Mouse (Mus musculus) heart, embryonic 11.5 days (tissue): ENCODE data around the gene C87436. TPM values are rescaled to one million over a fixed set of nuclear protein-coding genes. Genes with fewer than 3 reads are reported as not detected.
A peak's percentile ranks its signal among the peaks of the same experiment; 100 is the strongest.

Source experiments
- ATAC-seq: fragments of 200-750 bp; cut with Nextera tagmentation; replicated peaks from 2 replicates; pipeline ENCODE4 v1.8.0; 2017; ENCODE audit warnings: moderate library complexity; ENCODE audit not compliant: insufficient number of reproducible peaks, low FRiP score, low TSS enrichment
- H3K27ac ChIP-seq: fragments of 300-500 bp; sonication (generic); 2 replicates; pipeline ENCODE4 v1.5.1; 2014; ENCODE audit warnings: mild to moderate bottlenecking, low read depth, low read length
- H3K27me3 ChIP-seq: fragments of 300-500 bp; sonication (generic); 2 replicates; pipeline ENCODE4 v1.6.1; 2014; ENCODE audit warnings: mild to moderate bottlenecking, low read length, mixed read lengths; ENCODE audit not compliant: control insufficient read depth, insufficient read depth
- H3K36me3 ChIP-seq: fragments of 300-500 bp; sonication (generic); 2 replicates; pipeline ENCODE4 v1.6.1; 2014; ENCODE audit warnings: mild to moderate bottlenecking, low read length, moderate library complexity, mixed read lengths; ENCODE audit not compliant: control insufficient read depth, insufficient read depth
- H3K4me1 ChIP-seq: fragments of 300-500 bp; sonication (generic); 2 replicates; pipeline ENCODE4 v1.6.1; 2014; ENCODE audit warnings: low read length; ENCODE audit not compliant: control insufficient read depth, insufficient read depth
- H3K4me2 ChIP-seq: fragments of 300-500 bp; sonication (generic); 2 replicates; pipeline ENCODE4 v1.6.1; 2014; ENCODE audit warnings: mild to moderate bottlenecking, moderate library complexity
- H3K4me3 ChIP-seq: fragments of 300-500 bp; sonication (generic); 2 replicates; pipeline ENCODE4 v1.5.1; 2014; ENCODE audit warnings: low read depth, low read length
- H3K9ac ChIP-seq: fragments of 300-500 bp; sonication (generic); 2 replicates; pipeline ENCODE4 v1.6.1; 2014; ENCODE audit warnings: mild to moderate bottlenecking, low read depth, low read length, moderate library complexity
- H3K9me3 ChIP-seq: fragments of 300-500 bp; sonication (generic); replicated peaks from 2 replicates; pipeline ENCODE4 v1.6.1; 2016; ENCODE audit warnings: low read length; ENCODE audit not compliant: control insufficient read depth
- WGBS: fragments of 180-500 bp; shearing (Covaris S2); extraction: QIAGEN DNeasy Blood & Tissue Kit; methylation state at CpG from one replicate; pipeline ENCODE4 v1.1.7; 2014; ENCODE audit not compliant: insufficient replicate concordance; 5-methylcytosine and 5-hydroxymethylcytosine counted together
- polyA plus RNA-seq: library from polyadenylated mRNA; unstranded; fragments of >200 nt; fragmentation: Nextera tagmentation; extraction: Ambion mirVana; gene quantifications from 2 replicates; pipeline ENCODE4 v1.2.1, GENCODE M21; 2014

The C87436 gene
- polyA plus RNA-seq, 1 experiment from 2014 or later = 16.7 TPM

DNA sequence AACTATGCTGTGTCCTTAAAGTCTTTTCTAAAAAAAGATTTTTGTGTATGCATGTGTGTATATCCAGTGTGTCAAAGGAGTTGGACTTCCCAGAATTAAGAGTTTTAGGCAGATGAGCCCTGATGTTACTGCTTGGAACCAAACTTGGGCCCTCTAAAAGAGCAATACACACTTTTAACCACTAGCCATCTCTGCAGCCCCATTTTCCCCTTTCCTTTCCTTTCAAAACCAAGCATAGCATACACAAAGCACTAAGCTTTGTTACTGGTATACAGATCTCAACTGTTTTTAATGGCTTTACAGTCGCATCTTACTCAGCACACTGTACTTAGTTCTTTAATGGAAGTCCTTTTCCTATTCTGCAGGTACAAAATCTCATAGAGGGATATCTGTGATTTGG lies 1.4 kb downstream of the C87436 start:
- H3K4me2 ChIP-seq = peak overlapping the region; percentile 84
- no peak for ATAC-seq
- WGBS = 100% methylated on average over 1 of the region's 1 CpGs
- H3K4me1 ChIP-seq = peaks cover 7% of the 10 kb centered on the region; the same call in 1 of the 2 replicates
- peaks cover 9% of the 10 kb centered on the region; the same call in 1 of the 2 replicates for H3K36me3 ChIP-seq
- peak overlapping the region; percentile 91 for H3K4me3 ChIP-seq
- H3K9me3 ChIP-seq = no peaks in the 10 kb centered on the region
- no peak overlapping the region for H3K27ac ChIP-seq
- H3K9ac ChIP-seq = peak overlapping the region; percentile 36; the same call in 1 of the 2 replicates
- no peaks in the 10 kb centered on the region for H3K27me3 ChIP-seq

DNA sequence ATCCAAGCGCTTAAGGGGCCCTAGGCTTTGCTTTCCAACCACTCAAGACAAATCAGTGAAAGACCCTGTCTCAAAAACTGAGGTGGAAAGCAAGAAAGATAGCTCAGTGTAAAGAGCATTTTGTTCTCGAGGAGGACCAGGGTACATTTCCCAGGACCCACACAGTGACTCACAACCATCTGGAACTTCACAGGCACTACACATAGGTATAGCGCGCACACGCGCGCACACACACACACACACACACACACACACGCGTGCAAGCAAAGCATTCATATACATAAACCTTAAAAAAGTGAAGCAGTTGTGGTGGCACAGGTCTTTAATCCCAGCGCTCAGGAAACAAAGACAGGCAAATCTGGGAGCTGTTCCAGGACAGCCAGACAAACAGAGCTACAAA lies 3.4 kb downstream of the C87436 start:
- Histone ChIP-seq H3K4me3 (no peak overlapping the region), H3K4me2 (no peak overlapping the region), H3K9ac (no peak overlapping the region), H3K9me3 (no peaks in the 10 kb centered on the region), H3K4me1 (peaks cover 7% of the 10 kb centered on the region; the same call in 1 of the 2 replicates), H3K27ac (no peak overlapping the region), H3K36me3 (peaks cover 5% of the 10 kb centered on the region; the same call in 1 of the 2 replicates), H3K27me3 (no peaks in the 10 kb centered on the region)
- ATAC-seq = no peak
- 96% methylated on average over 10 of the region's 10 CpGs for WGBS

DNA sequence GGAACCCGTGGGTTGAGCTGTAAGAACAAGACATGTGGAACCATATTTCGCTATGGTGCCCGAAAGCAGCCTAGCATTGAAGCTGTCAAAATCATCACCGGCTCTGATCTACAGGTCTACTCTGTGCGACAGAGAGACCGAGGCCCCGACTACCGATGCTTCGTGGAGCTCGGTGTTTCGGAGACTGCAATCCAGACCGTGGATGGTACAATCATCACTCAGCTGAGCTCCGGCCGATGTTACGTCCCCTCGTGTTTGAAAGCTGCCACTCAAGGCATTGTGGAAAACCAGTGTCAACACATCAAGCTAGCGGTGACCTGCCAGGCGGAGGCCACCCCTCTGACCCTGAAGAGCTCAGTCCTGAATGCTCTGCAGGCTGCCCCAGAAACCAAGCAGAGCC lies 7.4 kb downstream of the C87436 start:
- Histone ChIP-seq H3K4me3 (no peak overlapping the region), H3K36me3 (peaks cover 11% of the 10 kb centered on the region), H3K4me2 (no peak overlapping the region), H3K4me1 (no peaks in the 10 kb centered on the region), H3K9ac (no peak overlapping the region), H3K27me3 (no peaks in the 10 kb centered on the region), H3K27ac (no peak overlapping the region), H3K9me3 (no peaks in the 10 kb centered on the region)
- no peak for ATAC-seq
- WGBS = 92% methylated on average over 18 of the region's 18 CpGs

GRCm38 (mm10) chr6:86446927-86447568 lies 8.9 kb downstream of the C87436 start:
- ATAC-seq = no peak
- H3K4me2 ChIP-seq = no peak overlapping the region
- WGBS = 88% methylated on average over 1 of the region's 1 CpGs
- H3K27me3 ChIP-seq = no peaks in the 10 kb centered on the region
- H3K9me3 ChIP-seq = no peaks in the 10 kb centered on the region
- no peak overlapping the region for H3K4me3 ChIP-seq
- H3K4me1 ChIP-seq = no peaks in the 10 kb centered on the region
- H3K36me3 ChIP-seq = peaks cover 11% of the 10 kb centered on the region
- H3K9ac ChIP-seq = no peak overlapping the region
- H3K27ac ChIP-seq = no peak overlapping the region

- Histone ChIP-seq H3K27me3 (no peaks in the 10 kb centered on the region), H3K9me3 (no peaks in the 10 kb centered on the region), H3K27ac (no peak overlapping the region), H3K4me2 (no peak overlapping the region), H3K4me3 (no peak overlapping the region), H3K36me3 (peaks cover 8% of the 10 kb centered on the region; the same call in 1 of the 2 replicates), H3K9ac (no peak overlapping the region), H3K4me1 (no peaks in the 10 kb centered on the region)
- no peak for ATAC-seq
- WGBS = 76% methylated on average over 3 of the region's 3 CpGs
Measured at GRCm38 (mm10) chr6:86456727-86457126, 18.6 kb downstream of the C87436 start.

GRCm38 (mm10) chr6:86463079-86463478 lies 24.9 kb downstream of the C87436 start:
- Histone ChIP-seq H3K9ac (no peak overlapping the region), H3K36me3 (peaks cover 8% of the 10 kb centered on the region; the same call in 1 of the 2 replicates), H3K27me3 (no peaks in the 10 kb centered on the region), H3K4me3 (no peak overlapping the region), H3K9me3 (no peaks in the 10 kb centered on the region), H3K4me2 (no peak overlapping the region), H3K4me1 (no peaks in the 10 kb centered on the region), H3K27ac (no peak overlapping the region)
- WGBS = 90% methylated on average over 3 of the region's 3 CpGs
- ATAC-seq = no peak

DNA sequence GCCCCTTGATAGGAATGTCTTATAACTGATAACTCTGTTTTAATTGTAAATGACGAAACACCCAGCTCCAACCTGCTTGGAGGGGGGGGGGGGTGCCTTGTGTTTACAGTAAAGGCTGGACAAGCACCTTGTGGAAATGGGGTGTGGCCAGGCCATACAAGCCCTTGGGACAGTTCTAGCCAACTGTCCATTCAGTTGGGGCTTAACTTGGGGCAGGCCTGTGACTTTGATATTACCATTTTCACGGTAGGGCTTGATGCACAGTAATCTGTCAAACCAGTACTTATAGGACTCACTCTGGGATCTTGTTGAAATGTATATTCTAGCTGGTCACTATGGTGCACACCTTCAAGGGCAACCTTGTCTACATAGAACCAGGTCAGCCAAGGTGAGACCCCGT lies 33.1 kb downstream of the C87436 start:
- H3K9ac ChIP-seq = no peak overlapping the region
- WGBS = 82% methylated on average over 3 of the region's 3 CpGs
- H3K9me3 ChIP-seq = no peaks in the 10 kb centered on the region
- H3K27ac ChIP-seq = peak overlapping the region; percentile 85
- H3K4me2 ChIP-seq = peak overlapping the region; percentile 73
- no peak for ATAC-seq
- no peaks in the 10 kb centered on the region for H3K27me3 ChIP-seq
- H3K4me1 ChIP-seq = peaks cover 7% of the 10 kb centered on the region
- peaks cover 4% of the 10 kb centered on the region; the same call in 1 of the 2 replicates for H3K36me3 ChIP-seq
- no peak overlapping the region for H3K4me3 ChIP-seq

DNA sequence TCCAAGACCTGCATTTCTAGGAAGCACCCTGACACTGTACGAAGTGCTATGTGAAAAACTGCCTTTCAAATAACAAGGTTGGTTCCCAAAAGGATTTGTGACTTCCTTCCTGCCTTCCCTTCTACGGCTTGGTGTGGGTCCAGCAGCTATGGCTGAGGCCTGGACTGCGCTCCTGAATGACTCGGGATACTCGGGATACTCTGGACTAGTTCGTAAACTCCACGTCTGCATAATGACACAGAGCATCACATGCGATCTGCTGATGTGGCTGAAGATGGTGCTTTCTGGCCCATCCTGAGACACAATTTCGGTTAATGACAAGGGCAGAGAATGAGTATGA lies 33.6 kb downstream of the C87436 start:
- H3K36me3 ChIP-seq = peaks cover 4% of the 10 kb centered on the region; the same call in 1 of the 2 replicates
- H3K27ac ChIP-seq = peak overlapping the region; percentile 85
- peak overlapping the region; percentile 73 for H3K4me2 ChIP-seq
- H3K9ac ChIP-seq = peak overlapping the region; percentile 79
- peak overlapping the region; percentile 33 for H3K4me3 ChIP-seq
- peak; percentile 15; the same call in 1 of the 2 replicates for ATAC-seq
- WGBS = 21% methylated on average over 9 of the region's 9 CpGs
- H3K9me3 ChIP-seq = no peaks in the 10 kb centered on the region
- H3K27me3 ChIP-seq = no peaks in the 10 kb centered on the region
- H3K4me1 ChIP-seq = peaks cover 7% of the 10 kb centered on the region
